Mouse (Mus musculus) adrenal gland, postnatal 36 days (tissue): ENCODE measurements around the gene Snap91. TPM values are rescaled to one million over a fixed set of nuclear protein-coding genes. Genes with fewer than 3 reads are reported as not detected.

Experiments used
- DNase-seq, 2 experiments: peaks; one replicate each; pipeline ENCODE4 v3.0.0; 2021; ENCODE audit warnings: mixed read lengths in 1 of 2
- total RNA-seq, 2 experiments: library from RNA; stranded (reverse); gene quantifications; 2 replicates each; pipeline ENCODE4 v1.2.3; 2021

Gene Snap91
- total RNA-seq, 2 experiments from 2014 or later, result 30.2 to 60.4 TPM

DNA sequence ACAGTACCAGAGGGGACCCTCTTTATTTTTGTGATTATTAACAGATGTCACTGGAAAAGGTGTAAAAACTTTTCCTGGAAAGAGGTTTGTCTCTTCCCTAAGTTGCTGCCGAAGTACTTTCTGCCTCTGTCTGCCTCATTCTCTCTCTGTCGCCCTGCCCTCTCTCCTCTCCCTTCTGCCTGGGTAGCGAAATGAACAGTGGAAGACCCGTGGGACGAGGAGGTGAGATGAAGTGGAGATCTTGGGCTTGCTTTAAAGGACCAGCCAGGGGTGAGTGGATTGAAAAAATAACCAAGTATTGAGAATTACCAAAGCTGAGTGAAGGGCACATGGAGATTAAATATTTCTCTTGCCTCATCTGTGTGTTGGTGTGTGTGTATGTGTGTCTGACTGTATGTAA is 136.4 kb downstream of the Snap91 start:
- DNase-seq, result no peak

DNA sequence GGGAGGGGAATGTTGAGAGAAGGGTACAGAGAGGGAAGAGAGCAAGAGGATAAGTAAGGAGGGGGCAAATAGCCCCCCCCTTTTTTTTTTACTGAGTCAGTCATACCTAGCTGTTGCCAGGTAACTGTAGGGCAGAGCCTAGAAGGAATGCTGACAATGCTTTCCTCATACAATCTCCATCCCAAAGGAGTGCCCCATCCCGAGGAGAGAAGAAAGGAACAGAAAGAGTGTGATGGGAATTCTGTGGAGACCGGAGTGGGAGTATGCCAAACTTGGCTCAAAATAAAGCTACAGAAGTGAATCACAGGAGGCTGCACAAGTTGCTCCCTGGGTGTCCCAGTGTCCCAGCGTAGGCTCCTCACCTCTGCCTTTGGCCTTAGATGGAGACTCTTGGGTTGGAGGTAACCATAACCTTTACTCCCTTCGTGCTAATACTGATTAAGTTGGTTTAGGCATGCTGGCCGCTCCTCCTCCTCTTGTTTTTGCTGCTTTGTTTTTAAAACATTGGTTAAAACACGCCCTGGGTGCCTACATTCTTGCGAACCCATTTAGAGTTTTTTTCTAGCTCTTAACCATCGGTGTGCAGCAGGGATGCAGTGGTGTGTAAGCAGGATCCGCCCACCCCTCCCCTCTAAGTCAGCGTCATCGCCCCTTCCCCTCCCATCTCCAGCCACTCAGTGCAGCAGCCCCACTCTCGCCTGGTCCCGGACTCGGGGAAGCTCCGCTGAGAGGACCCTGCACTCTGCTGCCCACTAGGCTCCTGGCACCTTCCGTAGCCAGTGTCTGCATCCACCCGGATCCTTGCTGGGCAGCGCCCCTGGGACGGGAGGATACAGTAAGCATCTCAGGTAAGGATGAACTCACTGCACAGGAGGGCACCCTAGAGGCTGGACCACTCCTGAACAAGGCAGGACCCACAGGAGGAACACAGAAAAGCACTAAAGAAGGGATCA is 137.2 kb downstream of the Snap91 start, which contains the start of gene Prss35:
Gene Prss35 (plus strand): TSS at position 691 of the 953 bp plus-strand sequence.
- peak; percentile 74 to 85 for DNase-seq

DNA sequence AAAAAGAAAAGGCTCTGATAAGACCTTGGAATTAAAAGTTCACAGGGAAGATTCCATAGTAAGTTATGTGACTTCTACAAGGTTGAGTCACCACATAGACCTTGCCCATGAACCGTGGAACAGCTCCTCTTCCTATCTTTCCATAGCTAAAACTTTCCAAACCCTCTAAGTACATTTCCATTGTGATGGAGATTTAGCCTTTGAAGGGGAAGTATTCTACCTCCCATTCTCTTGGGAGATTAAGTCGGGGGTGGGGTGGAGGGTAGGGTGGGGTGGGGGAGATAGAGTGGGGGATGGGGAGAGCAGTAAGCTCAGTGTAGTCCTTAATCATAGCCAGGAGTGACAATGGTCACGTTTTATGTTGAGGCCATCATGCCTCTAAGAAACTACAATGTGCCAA is 140.5 kb downstream of the Snap91 start:
- no peak for DNase-seq

DNA sequence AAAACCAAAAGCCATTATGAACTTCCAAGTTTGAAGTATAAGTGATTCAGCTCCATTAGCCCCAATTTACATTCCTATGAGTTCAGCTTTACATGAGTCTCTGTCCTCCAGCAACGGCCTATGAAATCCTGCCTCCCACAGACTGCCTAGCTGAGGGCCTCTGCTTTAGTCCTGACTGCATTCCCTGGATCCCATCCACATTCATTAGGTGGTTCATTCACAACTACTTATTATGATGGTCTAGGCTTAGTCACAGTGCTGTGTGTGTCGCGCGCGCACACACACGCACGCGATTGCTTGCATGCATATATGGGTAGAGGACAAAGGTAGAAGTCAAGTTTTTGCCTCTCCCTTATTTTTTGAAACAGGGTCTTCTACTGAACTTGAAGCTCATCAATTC is 141.7 kb downstream of the Snap91 start:
- DNase-seq, result no peak

GRCm38 (mm10) chr9:86738067-86738466 is 142.4 kb downstream of the Snap91 start:
- peak in 1 of 2 experiments; percentile 26 for DNase-seq

DNA sequence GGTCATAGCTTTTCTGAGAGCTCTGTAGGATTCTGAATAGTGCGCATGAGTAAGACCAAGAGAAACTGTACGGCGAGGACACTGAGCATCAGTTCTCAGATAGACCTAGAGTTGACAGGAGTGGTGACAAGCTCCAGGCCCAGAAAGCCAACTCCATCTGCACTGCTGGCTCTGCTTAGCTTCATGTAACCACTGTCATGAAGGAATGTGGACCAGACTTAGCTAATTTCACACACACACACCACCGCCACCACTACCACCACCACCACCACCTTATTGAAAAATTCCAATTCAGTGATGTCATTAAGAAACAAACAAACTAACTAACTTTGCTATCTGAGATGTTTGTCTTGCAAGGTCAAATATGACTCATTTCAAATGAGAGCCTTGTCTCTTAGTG is 143.5 kb downstream of the Snap91 start:
- no peak for DNase-seq

GRCm38 (mm10) chr9:86734795-86735194 is 145.7 kb downstream of the Snap91 start:
- DNase-seq, result peak in 1 of 2 experiments; percentile 28

DNA sequence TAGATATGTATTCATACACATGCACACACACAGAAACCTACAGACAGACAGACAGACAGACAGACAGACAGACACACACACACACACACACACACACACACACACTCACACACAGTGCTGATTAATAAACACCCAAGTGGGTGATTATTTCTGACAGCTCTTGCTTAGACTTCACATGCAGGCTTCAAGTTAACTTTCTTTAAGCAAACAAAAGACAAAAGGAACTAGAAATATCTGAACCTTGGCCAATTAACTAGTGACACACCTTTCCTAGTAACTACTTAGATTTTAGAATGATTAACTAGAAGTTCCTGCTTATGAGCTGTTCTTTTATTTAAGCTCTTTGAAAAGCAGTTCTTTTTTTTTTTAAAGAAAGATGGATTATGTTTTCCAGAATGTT is 146.1 kb downstream of the Snap91 start:
- no peak for DNase-seq

- peak in 1 of 2 experiments; percentile 20 for DNase-seq
These were observed 150.6 kb downstream of the Snap91 start for GRCm38 (mm10) chr9:86729811-86730210.

DNA sequence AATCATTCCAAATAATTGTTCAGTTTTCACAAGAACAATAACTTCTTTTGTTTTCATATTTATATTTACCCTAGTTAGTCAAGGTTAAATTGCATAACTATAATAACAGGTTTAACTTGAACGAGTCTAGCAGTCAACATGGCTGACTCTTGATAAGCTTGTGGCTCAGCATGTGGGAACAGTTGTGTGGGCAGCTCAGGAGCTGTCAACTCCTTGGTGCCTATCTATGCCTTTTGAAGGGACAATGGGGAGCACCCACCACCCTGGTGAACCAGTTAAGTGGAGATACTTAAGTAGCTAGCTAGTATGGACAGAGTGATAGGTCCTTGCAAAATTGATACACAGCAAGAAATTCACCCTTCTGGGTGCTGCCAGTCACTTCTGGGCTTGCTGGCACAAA is 151.4 kb downstream of the Snap91 start:
- no peak for DNase-seq

GRCm38 (mm10) chr9:86728214-86728814 is 152.1 kb downstream of the Snap91 start:
- DNase-seq, result peak; percentile 45 to 55

DNA sequence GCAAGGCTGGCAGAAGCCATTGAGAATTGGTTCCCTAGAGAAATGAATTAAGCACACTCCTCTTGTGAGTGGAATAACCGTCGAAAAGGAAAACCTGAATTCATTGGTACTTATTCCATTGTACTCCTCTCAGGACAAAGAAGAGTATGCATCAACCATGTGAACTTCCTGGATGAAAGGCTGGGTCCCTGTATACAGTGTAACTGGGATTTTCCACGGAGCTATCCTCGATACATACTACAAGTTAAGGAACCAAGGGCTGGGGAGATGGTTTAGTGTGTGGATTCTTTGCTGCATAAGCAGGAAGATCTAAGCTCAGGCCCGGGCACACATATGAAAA is 154.1 kb downstream of the Snap91 start:
- DNase-seq, result no peak

- no peak for DNase-seq
These were observed 154.7 kb downstream of the Snap91 start for GRCm38 (mm10) chr9:86725604-86726380.

GRCm38 (mm10) chr9:86725066-86725465 is 155.4 kb downstream of the Snap91 start:
- no peak for DNase-seq

GRCm38 (mm10) chr9:86720794-86721193 is 159.7 kb downstream of the Snap91 start:
- DNase-seq, result no peak

- no peak for DNase-seq
These were observed 160.2 kb downstream of the Snap91 start for GRCm38 (mm10) chr9:86720227-86720626.

GRCm38 (mm10) chr9:86717119-86717518 is 163.3 kb downstream of the Snap91 start:
- DNase-seq, result peak; percentile 56 to 61

DNA sequence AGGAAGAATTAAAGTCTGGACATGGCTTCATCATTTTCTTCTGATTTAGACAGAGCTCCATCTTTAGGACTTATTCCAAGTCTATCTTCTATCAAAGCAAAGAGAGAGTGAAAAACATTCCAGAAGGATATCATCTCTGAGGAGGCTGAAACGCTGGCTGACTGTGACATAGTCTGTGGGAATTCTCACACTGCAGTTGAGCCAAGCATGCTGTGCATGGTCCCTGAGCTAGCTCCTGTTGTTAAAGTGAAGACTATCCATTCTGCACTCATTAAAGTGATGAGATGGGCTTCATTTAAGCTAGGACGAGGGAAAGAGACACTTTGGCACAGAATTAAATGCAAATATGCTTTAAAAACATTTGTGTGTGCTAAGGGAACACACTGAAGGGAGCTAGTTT is 163.9 kb downstream of the Snap91 start:
- DNase-seq, result no peak
